Mouse (Mus musculus) layer of hippocampus, postnatal 36 days (tissue): ENCODE measurements at regions not wholly inside any gene's neighbourhood (a gene's known extent, or its start where the extent isn't known, plus 50 kb on each side); places are given as distances from the start of the nearest gene placed in this dataset.

Source experiments
- DNase-seq, 2 experiments: peaks; one replicate each; pipeline ENCODE4 v3.0.0; 2022

- no peak for DNase-seq
Observed at GRCm38 (mm10) chr3:149410518-149410917, 420.2 kb upstream of the Adgrl2 start.

- no peak for DNase-seq
Observed at GRCm38 (mm10) chr3:149408858-149409257, 418.5 kb upstream of the Adgrl2 start.

GRCm38 (mm10) chr3:149405872-149406271 lies 415.5 kb upstream of the Adgrl2 start:
- no peak for DNase-seq

GRCm38 (mm10) chr3:149404691-149405090 lies 414.3 kb upstream of the Adgrl2 start:
- no peak for DNase-seq

GRCm38 (mm10) chr3:149402496-149402895 lies 412.1 kb upstream of the Adgrl2 start:
- no peak for DNase-seq

- no peak for DNase-seq
Observed at GRCm38 (mm10) chr3:149395082-149395481, 404.7 kb upstream of the Adgrl2 start.

GRCm38 (mm10) chr3:149393317-149394172 lies 403.2 kb upstream of the Adgrl2 start:
- DNase-seq: no peak

GRCm38 (mm10) chr3:149392164-149392563 lies 401.8 kb upstream of the Adgrl2 start:
- DNase-seq: no peak

GRCm38 (mm10) chr3:149387537-149387936 lies 397.2 kb upstream of the Adgrl2 start:
- DNase-seq: no peak

GRCm38 (mm10) chr3:149386027-149386426 lies 395.7 kb upstream of the Adgrl2 start:
- no peak for DNase-seq

- peak in 1 of 2 experiments; percentile 4 for DNase-seq
Observed at GRCm38 (mm10) chr3:149385336-149385735, 395.0 kb upstream of the Adgrl2 start.

GRCm38 (mm10) chr3:149381559-149382245 lies 391.3 kb upstream of the Adgrl2 start:
- peak; percentile 39 to 41 for DNase-seq

GRCm38 (mm10) chr3:149381051-149381450 lies 390.7 kb upstream of the Adgrl2 start:
- no peak for DNase-seq

GRCm38 (mm10) chr3:149379866-149380472 lies 389.6 kb upstream of the Adgrl2 start:
- DNase-seq: no peak

GRCm38 (mm10) chr3:149379249-149379865 lies 389.0 kb upstream of the Adgrl2 start:
- no peak for DNase-seq

- DNase-seq: no peak
Observed at GRCm38 (mm10) chr3:149371439-149371838, 381.1 kb upstream of the Adgrl2 start.

GRCm38 (mm10) chr3:149370517-149371227 lies 380.3 kb upstream of the Adgrl2 start:
- DNase-seq: no peak

- no peak for DNase-seq
Observed at GRCm38 (mm10) chr3:149367888-149368287, 377.5 kb upstream of the Adgrl2 start.

- no peak for DNase-seq
Observed at GRCm38 (mm10) chr3:149360164-149360563, 369.8 kb upstream of the Adgrl2 start.

GRCm38 (mm10) chr3:149358570-149359193 lies 368.3 kb upstream of the Adgrl2 start:
- DNase-seq: no peak

GRCm38 (mm10) chr3:149357903-149358569 lies 367.7 kb upstream of the Adgrl2 start:
- DNase-seq: no peak
